Mouse (Mus musculus) midbrain, embryonic 13.5 days (tissue): Measurements from ENCODE around the gene Ms4a4b. TPM values are rescaled to one million over a fixed set of nuclear protein-coding genes. Genes with fewer than 3 reads are reported as not detected.
"Not testable (repeated sequence)": the region's sequence is repeated elsewhere in the genome, so short reads cannot be mapped to it uniquely, and the experiment has no call there.

Experiments
- ATAC-seq: fragments of 200-750 bp; cut with Nextera tagmentation; 2 replicates; pipeline ENCODE4 v1.8.0; 2017; ENCODE audit warnings: mild to moderate bottlenecking, moderate TSS enrichment, moderate library complexity
- H3K27ac ChIP-seq: fragments of 300-500 bp; sonication (generic); 2 replicates; pipeline ENCODE4 v1.5.1; 2015; ENCODE audit warnings: inconsistent platforms, mild to moderate bottlenecking, moderate library complexity
- H3K27me3 ChIP-seq: fragments of 300-500 bp; sonication (generic); 2 replicates; pipeline ENCODE4 v1.6.1; 2015; ENCODE audit warnings: mild to moderate bottlenecking, inconsistent platforms
- H3K36me3 ChIP-seq: fragments of 300-500 bp; sonication (generic); 2 replicates; pipeline ENCODE4 v1.6.1; 2015; ENCODE audit warnings: mild to moderate bottlenecking, inconsistent platforms
- H3K4me1 ChIP-seq: fragments of 300-500 bp; sonication (generic); replicated peaks from 2 replicates; pipeline ENCODE4 v1.6.1; 2015; ENCODE audit warnings: inconsistent platforms
- H3K4me2 ChIP-seq: fragments of 300-500 bp; sonication (generic); replicated peaks from 2 replicates; pipeline ENCODE4 v1.6.1; 2015; ENCODE audit warnings: moderate library complexity, mild to moderate bottlenecking, inconsistent platforms
- H3K4me3 ChIP-seq: fragments of 300-500 bp; sonication (generic); replicated peaks from 2 replicates; pipeline ENCODE4 v1.5.1; 2015; ENCODE audit warnings: mild to moderate bottlenecking, inconsistent platforms
- H3K9ac ChIP-seq: fragments of 300-500 bp; sonication (generic); replicated peaks from 2 replicates; pipeline ENCODE4 v1.6.1; 2015; ENCODE audit warnings: mild to moderate bottlenecking, inconsistent platforms
- H3K9me3 ChIP-seq: fragments of 300-500 bp; sonication (generic); 2 replicates; pipeline ENCODE4 v1.6.1; 2016; ENCODE audit warnings: mild to moderate bottlenecking, inconsistent platforms
- WGBS: fragments of 180-500 bp; shearing (Covaris S2); methylation state at CpG from one replicate; pipeline ENCODE4 v1.1.7; 2015; 5-methylcytosine and 5-hydroxymethylcytosine counted together
- polyA plus RNA-seq: library from polyadenylated mRNA; unstranded; fragments of >200 nt; fragmentation: Nextera tagmentation; extraction: Ambion mirVana; gene quantifications from 2 replicates; pipeline ENCODE4 v1.2.1, GENCODE M21; 2015

Ms4a4b gene
- polyA plus RNA-seq, 1 experiment from 2014 or later = not detected

GRCm38 (mm10) chr19:11459041-11459440 lies 15.7 kb downstream of the Ms4a4b start:
- 86% methylated on average over 4 of the region's 4 CpGs for WGBS
- not testable (repeated sequence) for H3K9ac ChIP-seq, H3K27me3 ChIP-seq, H3K36me3 ChIP-seq, H3K4me3 ChIP-seq, ATAC-seq, H3K9me3 ChIP-seq, H3K4me2 ChIP-seq, H3K4me1 ChIP-seq, H3K27ac ChIP-seq

GRCm38 (mm10) chr19:11464795-11465194 lies 21.4 kb downstream of the Ms4a4b start:
- not testable (repeated sequence) for H3K36me3 ChIP-seq, H3K27ac ChIP-seq, H3K9me3 ChIP-seq, ATAC-seq, H3K4me3 ChIP-seq, H3K4me1 ChIP-seq, H3K27me3 ChIP-seq, H3K4me2 ChIP-seq, H3K9ac ChIP-seq
- WGBS = 54% methylated on average over 1 of the region's 1 CpGs

GRCm38 (mm10) chr19:11466471-11466870 lies 23.1 kb downstream of the Ms4a4b start:
- no peaks in the 10 kb centered on the region for H3K27me3 ChIP-seq
- no peaks in the 10 kb centered on the region for H3K9me3 ChIP-seq
- no peak overlapping the region for H3K4me2 ChIP-seq
- no peak for ATAC-seq
- no peaks in the 10 kb centered on the region for H3K4me1 ChIP-seq
- no peak overlapping the region for H3K4me3 ChIP-seq
- no peak overlapping the region for H3K9ac ChIP-seq
- no peak overlapping the region for H3K27ac ChIP-seq
- 76% methylated on average over 5 of the region's 5 CpGs for WGBS
- no peaks in the 10 kb centered on the region for H3K36me3 ChIP-seq

- 57% methylated on average over 1 of the region's 1 CpGs for WGBS
- not testable (repeated sequence) for H3K4me2 ChIP-seq, H3K4me1 ChIP-seq, ATAC-seq, H3K4me3 ChIP-seq, H3K9ac ChIP-seq, H3K36me3 ChIP-seq, H3K9me3 ChIP-seq, H3K27ac ChIP-seq, H3K27me3 ChIP-seq
Observed at GRCm38 (mm10) chr19:11468361-11468760, 25.0 kb downstream of the Ms4a4b start.

- H3K9ac ChIP-seq, H3K9me3 ChIP-seq, H3K4me3 ChIP-seq, ATAC-seq, H3K27me3 ChIP-seq, H3K27ac ChIP-seq, H3K4me2 ChIP-seq, H3K36me3 ChIP-seq, H3K4me1 ChIP-seq: not testable (repeated sequence)
- 95% methylated on average over 4 of the region's 4 CpGs for WGBS
Observed at GRCm38 (mm10) chr19:11469215-11469614, 25.9 kb downstream of the Ms4a4b start, which contains the start of gene Ms4a6c. Gene Ms4a6c, plus strand, starts transcription at chr19:11469366.

- 89% methylated on average over 2 of the region's 2 CpGs for WGBS
- Histone ChIP-seq H3K36me3 (no peaks in the 10 kb centered on the region), H3K9ac (no peak overlapping the region), H3K9me3 (no peaks in the 10 kb centered on the region), H3K4me3 (no peak overlapping the region), H3K27me3 (no peaks in the 10 kb centered on the region), H3K4me2 (no peak overlapping the region), H3K4me1 (no peaks in the 10 kb centered on the region), H3K27ac (no peak overlapping the region)
- ATAC-seq = no peak
Observed at GRCm38 (mm10) chr19:11479714-11480113, 36.4 kb downstream of the Ms4a4b start.

- H3K9ac ChIP-seq = no peak overlapping the region
- H3K27me3 ChIP-seq = no peaks in the 10 kb centered on the region
- H3K4me3 ChIP-seq = no peak overlapping the region
- ATAC-seq = no peak
- no peaks in the 10 kb centered on the region for H3K36me3 ChIP-seq
- H3K4me1 ChIP-seq = no peaks in the 10 kb centered on the region
- WGBS = 93% methylated on average over 2 of the region's 2 CpGs
- no peaks in the 10 kb centered on the region for H3K9me3 ChIP-seq
- no peak overlapping the region for H3K4me2 ChIP-seq
- no peak overlapping the region for H3K27ac ChIP-seq
Observed at GRCm38 (mm10) chr19:11482684-11483083, 39.3 kb downstream of the Ms4a4b start.

- Histone ChIP-seq H3K4me3 (no peak overlapping the region), H3K9ac (no peak overlapping the region), H3K27ac (no peak overlapping the region), H3K9me3 (no peaks in the 10 kb centered on the region), H3K27me3 (no peaks in the 10 kb centered on the region), H3K4me2 (no peak overlapping the region), H3K36me3 (no peaks in the 10 kb centered on the region), H3K4me1 (no peaks in the 10 kb centered on the region)
- no peak for ATAC-seq
- 82% methylated on average over 4 of the region's 4 CpGs for WGBS
Observed at GRCm38 (mm10) chr19:11483941-11484340, 40.6 kb downstream of the Ms4a4b start.

- no peak overlapping the region for H3K4me3 ChIP-seq
Observed at GRCm38 (mm10) chr19:11484388-11484787, 41.0 kb downstream of the Ms4a4b start.

GRCm38 (mm10) chr19:11485266-11485665 lies 41.9 kb downstream of the Ms4a4b start:
- ATAC-seq = no peak
- 93% methylated on average over 3 of the region's 3 CpGs for WGBS
- H3K9ac ChIP-seq = no peak overlapping the region

More at GRCm38 (mm10) chr19:11484388-11484787, 41.0 kb downstream of the Ms4a4b start:
- WGBS = 81% methylated on average over 3 of the region's 3 CpGs
- Histone ChIP-seq H3K4me2 (no peak overlapping the region), H3K36me3 (no peaks in the 10 kb centered on the region), H3K9me3 (no peaks in the 10 kb centered on the region), H3K27ac (no peak overlapping the region), H3K9ac (no peak overlapping the region), H3K27me3 (no peaks in the 10 kb centered on the region), H3K4me1 (no peaks in the 10 kb centered on the region)
- no peak for ATAC-seq

GRCm38 (mm10) chr19:11485746-11486145 lies 42.4 kb downstream of the Ms4a4b start, which contains the start of gene Gm8369:
Gene Gm8369, plus strand, starts transcription at chr19:11485938.
- Histone ChIP-seq H3K4me1 (no peaks in the 10 kb centered on the region), H3K4me3 (no peak within 1 kb of the TSS), H3K9me3 (no peaks in the 10 kb centered on the region), H3K27me3 (no peaks in the 10 kb centered on the region), H3K4me2 (no peak within 1 kb of the TSS), H3K36me3 (no peaks in the 10 kb centered on the region), H3K9ac (no peak within 1 kb of the TSS), H3K27ac (no peak within 1 kb of the TSS)
- 85% methylated on average over 2 of the region's 2 CpGs for WGBS
- ATAC-seq = no peak

More at GRCm38 (mm10) chr19:11485266-11485665, 41.9 kb downstream of the Ms4a4b start:
- no peak overlapping the region for H3K4me3 ChIP-seq
- no peaks in the 10 kb centered on the region for H3K36me3 ChIP-seq
- H3K4me1 ChIP-seq = no peaks in the 10 kb centered on the region
- no peak overlapping the region for H3K27ac ChIP-seq
- H3K4me2 ChIP-seq = no peak overlapping the region
- no peaks in the 10 kb centered on the region for H3K27me3 ChIP-seq
- no peaks in the 10 kb centered on the region for H3K9me3 ChIP-seq

- ATAC-seq = no peak
- no peak overlapping the region for H3K27ac ChIP-seq
- H3K4me1 ChIP-seq = no peaks in the 10 kb centered on the region
- no peak overlapping the region for H3K4me3 ChIP-seq
- no peak overlapping the region for H3K9ac ChIP-seq
- H3K9me3 ChIP-seq = no peaks in the 10 kb centered on the region
- H3K27me3 ChIP-seq = no peaks in the 10 kb centered on the region
- WGBS = 89% methylated on average over 1 of the region's 1 CpGs
- no peaks in the 10 kb centered on the region for H3K36me3 ChIP-seq
- H3K4me2 ChIP-seq = no peak overlapping the region
Observed at GRCm38 (mm10) chr19:11486599-11486998, 43.2 kb downstream of the Ms4a4b start.

GRCm38 (mm10) chr19:11491406-11492189 lies 48.2 kb downstream of the Ms4a4b start:
- no peaks in the 10 kb centered on the region for H3K9me3 ChIP-seq
- H3K27me3 ChIP-seq = no peaks in the 10 kb centered on the region
- no peak for ATAC-seq
- no peaks in the 10 kb centered on the region for H3K36me3 ChIP-seq
- no peak overlapping the region for H3K9ac ChIP-seq
- H3K4me3 ChIP-seq = no peak overlapping the region
- H3K27ac ChIP-seq = no peak overlapping the region
- no peaks in the 10 kb centered on the region for H3K4me1 ChIP-seq
- 72% methylated on average over 4 of the region's 4 CpGs for WGBS
- no peak overlapping the region for H3K4me2 ChIP-seq
